Mouse (Mus musculus): Measurements from ENCODE around the gene Helz.

GRCm38 (mm10) chr11:107657117-107657516 lies 109.4 kb downstream of the Helz start:
- no peak for TF ChIP-seq CTCF (IDR thresholded peaks at IDR 0.05; ENCODE audit: insufficient read depth, low read length)
- TF ChIP-seq POLR2A (IDR thresholded peaks at IDR 0.05; ENCODE audit: borderline replicate concordance, extremely low read depth, low read depth, low read length): no peak
